Mouse (Mus musculus) cerebellum, postnatal 36 days (tissue): ENCODE data around the gene Satb1.

Source experiments
- DNase-seq, 2 experiments: peaks; one replicate each; pipeline ENCODE4 v3.0.0; 2021 to 2022; ENCODE audit warnings: mixed read lengths in 2 of 2

The Satb1 gene

GRCm38 (mm10) chr17:51814301-51814700, 18.8 kb downstream of the Satb1 start:
- DNase-seq, result no peak

- DNase-seq, result no peak
These were observed 19.3 kb downstream of the Satb1 start for GRCm38 (mm10) chr17:51813784-51814120.

- peak; percentile 65 to 78 for DNase-seq
These were observed 19.9 kb downstream of the Satb1 start for GRCm38 (mm10) chr17:51812942-51813783.

- peak; percentile 15 to 33 for DNase-seq
These were observed 20.7 kb downstream of the Satb1 start for GRCm38 (mm10) chr17:51812261-51812941.

- peak; percentile 16 to 19 for DNase-seq
These were observed 21.2 kb downstream of the Satb1 start for GRCm38 (mm10) chr17:51811911-51812260.

- peak; percentile 76 to 88 for DNase-seq
These were observed 21.8 kb downstream of the Satb1 start for GRCm38 (mm10) chr17:51811086-51811868.

GRCm38 (mm10) chr17:51807429-51807828, 25.7 kb downstream of the Satb1 start:
- DNase-seq, result no peak

- DNase-seq, result peak in 1 of 2 experiments; percentile 33
These were observed 26.7 kb downstream of the Satb1 start for GRCm38 (mm10) chr17:51806124-51806960.

GRCm38 (mm10) chr17:51800208-51800607, 32.9 kb downstream of the Satb1 start:
- DNase-seq, result no peak

GRCm38 (mm10) chr17:51796459-51796858, 36.6 kb downstream of the Satb1 start:
- no peak for DNase-seq

GRCm38 (mm10) chr17:51791226-51791625, 41.9 kb downstream of the Satb1 start:
- DNase-seq, result no peak

GRCm38 (mm10) chr17:51790387-51791060, 42.6 kb downstream of the Satb1 start:
- DNase-seq, result no peak

GRCm38 (mm10) chr17:51789777-51790176, 43.3 kb downstream of the Satb1 start:
- peak in 1 of 2 experiments; percentile 18 for DNase-seq

- DNase-seq, result no peak
These were observed 44.0 kb downstream of the Satb1 start for GRCm38 (mm10) chr17:51789098-51789497.

GRCm38 (mm10) chr17:51787955-51788354, 45.1 kb downstream of the Satb1 start:
- DNase-seq, result no peak

GRCm38 (mm10) chr17:51786050-51786449, 47.0 kb downstream of the Satb1 start:
- DNase-seq, result no peak

- DNase-seq, result no peak
These were observed 48.2 kb downstream of the Satb1 start for GRCm38 (mm10) chr17:51784935-51785334.

GRCm38 (mm10) chr17:51783591-51784279, 49.4 kb downstream of the Satb1 start:
- DNase-seq, result no peak

- DNase-seq, result no peak
These were observed 53.1 kb downstream of the Satb1 start for GRCm38 (mm10) chr17:51780036-51780435.

GRCm38 (mm10) chr17:51778961-51779360, 54.1 kb downstream of the Satb1 start:
- DNase-seq, result peak; percentile 31 to 45

- DNase-seq, result no peak
These were observed 55.3 kb downstream of the Satb1 start for GRCm38 (mm10) chr17:51777813-51778212.
